In genomic region chr6:68256725-68257124, GRCm38 (mm10) we compare ENCODE assay signal across 14 mouse cellular contexts.
"Had no signal": no experiment of that assay in that cellular context is flagged by ENCODE, and none has a peak within 500 bp of the region (broad histone marks: within the 10 kb centered on the region; RNA-seq: fewer than 3 reads in every experiment).

No protein-coding gene starts in this region.

- H3K4me2 ChIP-seq: lung, embryonic 14.5 days; midbrain, embryonic 11.5 days; midbrain, embryonic 13.5 days; midbrain, embryonic 15.5 days; neural tube, embryonic 12.5 days had no signal

- H3K4me3 ChIP-seq: megakaryocyte, embryonic 14.5 days; midbrain, embryonic 13.5 days; midbrain, embryonic 15.5 days; neural tube, embryonic 12.5 days had no signal

- ATAC-seq: midbrain, embryonic 13.5 days; midbrain, embryonic 15.5 days had no signal

- H3K27ac ChIP-seq: liver, embryonic 14.5 days; midbrain, embryonic 13.5 days; midbrain, embryonic 15.5 days; neural tube, embryonic 12.5 days had no signal

- H3K27me3 ChIP-seq: megakaryocyte, embryonic 14.5 days; midbrain, embryonic 13.5 days; midbrain, embryonic 15.5 days; neural tube, embryonic 12.5 days had no signal

- H3K9me3 ChIP-seq: megakaryocyte, embryonic 14.5 days; midbrain, embryonic 13.5 days; midbrain, embryonic 15.5 days; neural tube, embryonic 12.5 days had no signal

- H3K36me3 ChIP-seq: midbrain, embryonic 13.5 days; midbrain, embryonic 15.5 days; neural tube, embryonic 12.5 days had no signal

- DNase-seq: lung, adult 18-20 months; lung, embryonic 14.5 days; lung, postnatal 10 days; lung, postnatal 4 days; right cerebral cortex, postnatal 14 days; thymus, adult 2 months; thymus, postnatal 25 days; thymus, postnatal 4 days had no signal

- H3K9ac ChIP-seq: liver, embryonic 14.5 days; lung, embryonic 14.5 days; midbrain, embryonic 13.5 days; midbrain, embryonic 15.5 days; neural tube, embryonic 12.5 days had no signal

- H3K4me1 ChIP-seq: megakaryocyte, embryonic 14.5 days; midbrain, embryonic 13.5 days; midbrain, embryonic 15.5 days; neural tube, embryonic 12.5 days had no signal
